Mouse (Mus musculus) telencephalon, adult 2 months (tissue): ENCODE data around the gene Ube2v1.
"Not testable (repeated sequence)": the region's sequence is repeated elsewhere in the genome, so short reads cannot be mapped to it uniquely, and the experiment has no call there.

Experiments
- DNase-seq: peaks from one replicate; pipeline ENCODE4 v3.0.0-alpha.2; 2011; ENCODE audit warnings: low read depth, low spot score

Gene Ube2v1

GRCm38 (mm10) chr2:167622965-167623364, 8.9 kb downstream of the Ube2v1 start:
- no peak for DNase-seq

- DNase-seq, result no peak
Observed at GRCm38 (mm10) chr2:167622352-167622751, 9.5 kb downstream of the Ube2v1 start.

- DNase-seq, result no peak
Observed at GRCm38 (mm10) chr2:167621255-167622087, 10.4 kb downstream of the Ube2v1 start.

- DNase-seq, result no peak
Observed at GRCm38 (mm10) chr2:167617472-167617871, 14.4 kb downstream of the Ube2v1 start.

- no peak for DNase-seq
Observed at GRCm38 (mm10) chr2:167617034-167617433, 14.9 kb downstream of the Ube2v1 start.

- not testable (repeated sequence) for DNase-seq
Observed at GRCm38 (mm10) chr2:167613335-167613734, 18.6 kb downstream of the Ube2v1 start.

- no peak for DNase-seq
Observed at GRCm38 (mm10) chr2:167612122-167612521, 19.8 kb downstream of the Ube2v1 start.

GRCm38 (mm10) chr2:167611287-167611686, 20.6 kb downstream of the Ube2v1 start:
- no peak for DNase-seq

GRCm38 (mm10) chr2:167606745-167607123, 25.2 kb downstream of the Ube2v1 start:
- no peak for DNase-seq

- DNase-seq, result no peak
Observed at GRCm38 (mm10) chr2:167605817-167606744, 25.8 kb downstream of the Ube2v1 start.

GRCm38 (mm10) chr2:167605178-167605794, 26.6 kb downstream of the Ube2v1 start:
- peak; percentile 53 for DNase-seq

GRCm38 (mm10) chr2:167602978-167603377, 28.9 kb downstream of the Ube2v1 start:
- no peak for DNase-seq

- no peak for DNase-seq
Observed at GRCm38 (mm10) chr2:167602364-167602763, 29.5 kb downstream of the Ube2v1 start.

GRCm38 (mm10) chr2:167600481-167600995, 31.4 kb downstream of the Ube2v1 start:
- no peak for DNase-seq

GRCm38 (mm10) chr2:167599917-167600316, 32.0 kb downstream of the Ube2v1 start:
- DNase-seq, result no peak

GRCm38 (mm10) chr2:167599195-167599594, 32.7 kb downstream of the Ube2v1 start:
- DNase-seq, result no peak

GRCm38 (mm10) chr2:167597492-167598186, 34.3 kb downstream of the Ube2v1 start:
- DNase-seq, result no peak

- DNase-seq, result no peak
Observed at GRCm38 (mm10) chr2:167596726-167597491, 35.0 kb downstream of the Ube2v1 start.

- DNase-seq, result no peak
Observed at GRCm38 (mm10) chr2:167596262-167596661, 35.6 kb downstream of the Ube2v1 start.

- no peak for DNase-seq
Observed at GRCm38 (mm10) chr2:167595761-167596171, 36.1 kb downstream of the Ube2v1 start.
